Mouse (Mus musculus): ENCODE measurements around the gene 1110008L16Rik. TPM values are rescaled to one million over a fixed set of nuclear protein-coding genes. Genes with fewer than 3 reads are reported as not detected.
"Not testable (repeated sequence)": the region's sequence is repeated elsewhere in the genome, so short reads cannot be mapped to it uniquely, and the experiment has no call there.

The 1110008L16Rik gene
- total RNA-seq, 2 experiments from 2014 or later = 12.1 to 12.2 TPM

GRCm38 (mm10) chr12:55338490-55338889 lies 39.1 kb downstream of the 1110008L16Rik start:
- not testable (repeated sequence) for DNase-seq (ENCODE audit: low spot score)

- not testable (repeated sequence) for DNase-seq (ENCODE audit: low spot score)
Observed at GRCm38 (mm10) chr12:55343045-55343444, 43.7 kb downstream of the 1110008L16Rik start.

- no peak for DNase-seq (ENCODE audit: low spot score)
Observed at GRCm38 (mm10) chr12:55343998-55344397, 44.6 kb downstream of the 1110008L16Rik start.

GRCm38 (mm10) chr12:55344583-55344982 lies 45.2 kb downstream of the 1110008L16Rik start:
- DNase-seq (ENCODE audit: low spot score) = peak; percentile 12

GRCm38 (mm10) chr12:55353423-55353822 lies 54.0 kb downstream of the 1110008L16Rik start:
- no peak for DNase-seq (ENCODE audit: low spot score)

- DNase-seq (ENCODE audit: low spot score) = peak; percentile 39
Observed at GRCm38 (mm10) chr12:55354904-55355303, 55.5 kb downstream of the 1110008L16Rik start.

- no peak for DNase-seq (ENCODE audit: low spot score)
Observed at GRCm38 (mm10) chr12:55357303-55357702, 57.9 kb downstream of the 1110008L16Rik start.

GRCm38 (mm10) chr12:55360929-55361328 lies 61.6 kb downstream of the 1110008L16Rik start:
- DNase-seq (ENCODE audit: low spot score) = no peak

GRCm38 (mm10) chr12:55365083-55365482 lies 65.7 kb downstream of the 1110008L16Rik start:
- DNase-seq (ENCODE audit: low spot score) = no peak

GRCm38 (mm10) chr12:55372424-55373055 lies 73.2 kb downstream of the 1110008L16Rik start:
- peak; percentile 18 for DNase-seq (ENCODE audit: low spot score)

- no peak for DNase-seq (ENCODE audit: low spot score)
Observed at GRCm38 (mm10) chr12:55376956-55377609, 77.7 kb downstream of the 1110008L16Rik start.

- no peak for DNase-seq (ENCODE audit: low spot score)
Observed at GRCm38 (mm10) chr12:55377610-55377980, 78.2 kb downstream of the 1110008L16Rik start.

GRCm38 (mm10) chr12:55384023-55384749 lies 84.8 kb downstream of the 1110008L16Rik start, which contains the start of gene Psma6:
TSS of gene Psma6 (plus strand) at chr12:55384222.
- peak; percentile 9 for DNase-seq (ENCODE audit: low spot score)

GRCm38 (mm10) chr12:55384826-55385225 lies 85.4 kb downstream of the 1110008L16Rik start:
- DNase-seq (ENCODE audit: low spot score) = no peak

GRCm38 (mm10) chr12:55385931-55386330 lies 86.6 kb downstream of the 1110008L16Rik start:
- peak; percentile 70 for DNase-seq (ENCODE audit: low spot score)

GRCm38 (mm10) chr12:55386456-55386855 lies 87.1 kb downstream of the 1110008L16Rik start:
- DNase-seq (ENCODE audit: low spot score) = no peak

GRCm38 (mm10) chr12:55387083-55387787 lies 87.9 kb downstream of the 1110008L16Rik start:
- no peak for DNase-seq (ENCODE audit: low spot score)

- DNase-seq (ENCODE audit: low spot score) = peak; percentile 44
Observed at GRCm38 (mm10) chr12:55387788-55388465, 88.5 kb downstream of the 1110008L16Rik start.

GRCm38 (mm10) chr12:55388478-55388877 lies 89.1 kb downstream of the 1110008L16Rik start:
- peak; percentile 30 for DNase-seq (ENCODE audit: low spot score)

GRCm38 (mm10) chr12:55389132-55390081 lies 90.0 kb downstream of the 1110008L16Rik start:
- no peak for DNase-seq (ENCODE audit: low spot score)

Measured in gastrocnemius, adult 18-20 months (tissue).